Mouse (Mus musculus) stomach, postnatal 0 days (tissue): ENCODE measurements around the gene Uaca. TPM values are rescaled to one million over a fixed set of nuclear protein-coding genes. Genes with fewer than 3 reads are reported as not detected.
A peak's percentile ranks its signal among the peaks of the same experiment; 100 is the strongest.

ENCODE experiments used
- ATAC-seq: fragments of 200-750 bp; cut with Nextera tagmentation; 2 replicates; pipeline ENCODE4 v1.8.0; 2017; ENCODE audit not compliant: low FRiP score, low TSS enrichment
- DNase-seq: peaks from one replicate; pipeline ENCODE4 v3.0.0-alpha.2; 2016; ENCODE audit warnings: low spot score
- H3K27ac ChIP-seq: fragments of 300-500 bp; sonication (generic); replicated peaks from 2 replicates; pipeline ENCODE4 v1.5.1; 2014; ENCODE audit warnings: mild to moderate bottlenecking, control low read depth
- H3K27me3 ChIP-seq: fragments of 300-500 bp; sonication (generic); 2 replicates; pipeline ENCODE4 v1.6.1; 2014; ENCODE audit warnings: low read length; ENCODE audit not compliant: control insufficient read depth, insufficient read depth
- H3K36me3 ChIP-seq: fragments of 300-500 bp; sonication (generic); 2 replicates; pipeline ENCODE4 v1.6.1; 2014; ENCODE audit warnings: low read length, mixed read lengths; ENCODE audit not compliant: control insufficient read depth, insufficient read depth
- H3K4me1 ChIP-seq: fragments of 300-500 bp; sonication (generic); replicated peaks from 2 replicates; pipeline ENCODE4 v1.6.1; 2014; ENCODE audit warnings: antibody characterized with exemption; ENCODE audit not compliant: control insufficient read depth, insufficient read depth
- H3K4me2 ChIP-seq: fragments of 300-500 bp; sonication (generic); replicated peaks from 2 replicates; pipeline ENCODE4 v1.6.1; 2014; ENCODE audit warnings: low read depth, mild to moderate bottlenecking, control low read depth, moderate library complexity
- H3K4me3 ChIP-seq: fragments of 300-500 bp; sonication (generic); 2 replicates; pipeline ENCODE4 v1.5.1; 2014; ENCODE audit warnings: low read depth, low read length, control low read depth
- H3K9ac ChIP-seq: fragments of 300-500 bp; sonication (generic); 2 replicates; pipeline ENCODE4 v1.6.1; 2014; ENCODE audit warnings: mild to moderate bottlenecking, low read length, control low read depth, mixed read lengths
- H3K9me3 ChIP-seq: fragments of 300-500 bp; sonication (generic); 2 replicates; pipeline ENCODE4 v1.6.1; 2016; ENCODE audit warnings: low read length; ENCODE audit not compliant: control insufficient read depth
- CTCF ChIP-seq: IDR thresholded peaks from 2 replicates; pipeline ENCODE4 v1.5.1; 2016; ENCODE audit warnings: antibody characterized with exemption, low read depth, mild to moderate bottlenecking, moderate library complexity
- EP300 ChIP-seq: optimal IDR thresholded peaks from 2 replicates; pipeline ENCODE3; 2016; ENCODE audit warnings: antibody characterized with exemption
- WGBS: fragments of 180-500 bp; shearing (Covaris S2); extraction: QIAGEN DNeasy Blood & Tissue Kit; methylation state at CpG from one replicate; pipeline ENCODE4 v1.1.7; 2014; 5-methylcytosine and 5-hydroxymethylcytosine counted together
- polyA plus RNA-seq: library from polyadenylated mRNA; unstranded; fragments of >200 nt; fragmentation: Nextera tagmentation; extraction: Ambion mirVana; gene quantifications from 2 replicates; pipeline ENCODE4 v1.2.1, GENCODE M21; 2015

Uaca gene
- polyA plus RNA-seq, 1 experiment from 2014 or later, result 17.3 TPM

- H3K9ac ChIP-seq, result no peak overlapping the region
- no peak overlapping the region for H3K4me2 ChIP-seq
- no peak for DNase-seq
- H3K36me3 ChIP-seq, result no peaks in the 10 kb centered on the region
- ATAC-seq, result no peak
- H3K27me3 ChIP-seq, result no peaks in the 10 kb centered on the region
- H3K9me3 ChIP-seq, result no peaks in the 10 kb centered on the region
- no peak overlapping the region for H3K27ac ChIP-seq
- 64% methylated on average over 5 of the region's 5 CpGs for WGBS
- no peak overlapping the region for H3K4me3 ChIP-seq
- TF ChIP-seq CTCF (no peak), EP300 (no peak)
- H3K4me1 ChIP-seq, result peaks cover 14% of the 10 kb centered on the region
Observed at GRCm38 (mm10) chr9:60898291-60899020, 104.1 kb downstream of the Uaca start.

DNA sequence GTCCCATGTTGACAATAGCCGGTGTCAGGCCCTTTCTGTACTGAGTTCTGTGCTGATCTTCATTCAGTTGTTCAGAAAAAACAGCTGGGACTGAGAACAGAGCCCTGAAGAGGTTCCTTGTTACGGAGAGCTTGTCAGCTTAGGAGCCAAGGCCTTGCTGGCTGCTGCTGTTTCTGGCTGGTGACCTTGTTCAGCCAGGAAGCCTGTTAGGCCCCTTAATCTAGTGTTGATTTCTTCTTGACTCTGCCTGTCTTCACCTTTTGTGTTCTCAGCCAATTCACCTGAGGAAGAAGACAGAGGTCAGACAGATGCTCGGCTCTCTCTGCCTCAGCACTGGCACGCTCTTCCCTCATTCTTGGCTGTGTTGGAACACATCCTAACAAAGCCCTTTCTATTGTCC, 104.9 kb downstream of the Uaca start:
- TF ChIP-seq EP300 (no peak), CTCF (no peak)
- no peak overlapping the region for H3K4me3 ChIP-seq
- H3K36me3 ChIP-seq, result no peaks in the 10 kb centered on the region
- H3K9ac ChIP-seq, result no peak overlapping the region
- H3K4me2 ChIP-seq, result no peak overlapping the region
- H3K9me3 ChIP-seq, result no peaks in the 10 kb centered on the region
- 48% methylated on average over 4 of the region's 4 CpGs for WGBS
- ATAC-seq (no peak), DNase-seq (no peak)
- peak overlapping the region; percentile 70 for H3K27ac ChIP-seq
- no peaks in the 10 kb centered on the region for H3K27me3 ChIP-seq
- peaks cover 14% of the 10 kb centered on the region for H3K4me1 ChIP-seq

DNA sequence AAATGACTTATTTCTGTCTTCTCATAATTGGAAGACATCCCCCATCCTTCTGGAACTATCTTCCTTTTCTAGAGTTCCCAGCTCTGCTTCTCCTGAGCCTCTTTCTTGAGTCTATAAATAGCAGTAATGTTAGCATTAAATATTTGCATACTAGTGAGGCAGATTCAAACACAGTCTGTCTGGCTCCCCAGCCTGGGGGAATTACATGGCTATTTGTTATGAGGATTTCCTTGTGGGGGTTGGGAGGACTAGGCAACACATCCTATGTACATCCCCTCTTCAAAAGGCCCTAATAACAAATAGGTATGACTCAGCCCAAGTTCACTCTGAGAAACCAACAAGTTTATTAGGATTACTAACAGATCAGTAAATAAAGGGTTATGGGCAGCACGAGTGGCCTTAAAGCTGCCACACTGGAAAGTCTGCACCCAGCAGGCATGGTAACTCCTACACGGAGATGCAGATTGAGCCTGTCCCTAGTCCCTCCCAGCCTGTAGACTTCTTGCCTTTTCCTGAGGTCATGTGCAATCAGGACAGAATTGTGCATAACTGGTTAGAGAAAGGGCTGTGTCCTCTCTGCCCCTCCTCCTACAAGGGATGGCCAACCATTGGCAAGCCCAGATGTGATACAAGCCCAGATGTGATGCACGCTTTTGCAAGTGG, 105.6 kb downstream of the Uaca start:
- H3K4me2 ChIP-seq, result no peak overlapping the region
- H3K4me1 ChIP-seq, result peaks cover 14% of the 10 kb centered on the region
- peak overlapping the region; percentile 70 for H3K27ac ChIP-seq
- H3K9ac ChIP-seq, result no peak overlapping the region
- H3K36me3 ChIP-seq, result no peaks in the 10 kb centered on the region
- no peaks in the 10 kb centered on the region for H3K27me3 ChIP-seq
- no peak for TF ChIP-seq EP300
- no peak for DNase-seq
- 37% methylated on average over 3 of the region's 3 CpGs for WGBS
- ATAC-seq, result peak; percentile 69
- no peak overlapping the region for H3K4me3 ChIP-seq
- no peaks in the 10 kb centered on the region for H3K9me3 ChIP-seq

GRCm38 (mm10) chr9:60912266-60912665, 117.9 kb downstream of the Uaca start:
- 82% methylated on average over 1 of the region's 1 CpGs for WGBS

GRCm38 (mm10) chr9:60913626-60914025, 119.3 kb downstream of the Uaca start:
- WGBS, result 75% methylated on average over 3 of the region's 3 CpGs
- ATAC-seq, result no peak
- Histone ChIP-seq H3K9me3 (no peaks in the 10 kb centered on the region), H3K4me3 (no peak overlapping the region), H3K4me2 (no peak overlapping the region), H3K27me3 (no peaks in the 10 kb centered on the region), H3K27ac (no peak overlapping the region), H3K9ac (no peak overlapping the region), H3K4me1 (0 out of 2 replicates have a peak, but pooled peaks cover 3% of the 10 kb centered on the region), H3K36me3 (no peaks in the 10 kb centered on the region)
- no peak for DNase-seq
- TF ChIP-seq CTCF (no peak), EP300 (no peak)

More at GRCm38 (mm10) chr9:60912266-60912665, 117.9 kb downstream of the Uaca start:
- peak; percentile 62 for ATAC-seq
- Histone ChIP-seq H3K4me1 (0 out of 2 replicates have a peak, but pooled peaks cover 3% of the 10 kb centered on the region), H3K9me3 (no peaks in the 10 kb centered on the region), H3K9ac (no peak overlapping the region), H3K4me3 (no peak overlapping the region), H3K4me2 (no peak overlapping the region), H3K27ac (no peak overlapping the region), H3K27me3 (no peaks in the 10 kb centered on the region), H3K36me3 (no peaks in the 10 kb centered on the region)
- DNase-seq, result no peak
- no peak for TF ChIP-seq EP300
- TF ChIP-seq CTCF, result no peak
